Mouse (Mus musculus) MEL (cell line): ENCODE results near the gene Kcnk7. TPM values are rescaled to one million over a fixed set of nuclear protein-coding genes. Genes with fewer than 3 reads are reported as not detected.

ENCODE experiments used
- DNase-seq: peaks from one replicate; pipeline ENCODE4 v3.0.0; 2011; ENCODE audit warnings: low read depth, low spot score
- H3K27ac ChIP-seq: 2 replicates; pipeline ENCODE4 v1.5.1; 2012; ENCODE audit warnings: low read depth, mild to moderate bottlenecking, control low read depth, low read length, moderate library complexity; ENCODE audit not compliant: control insufficient read depth
- H3K27me3 ChIP-seq, 2 experiments: fragments of 150-350 bp in 1 of 2; sonication (generic) in 1 of 2; 2 replicates each; pipeline ENCODE4 v1.6.1; 2012; ENCODE audit warnings: low read length in 2 of 2, mild to moderate bottlenecking in 2 of 2, improper control_type of control experiment in 1 of 2, moderate library complexity in 1 of 2; ENCODE audit not compliant: insufficient read depth in 2 of 2, control insufficient read depth in 1 of 2
- H3K36me3 ChIP-seq, 2 experiments: 2 replicates each; pipeline ENCODE4 v1.6.1; 2012 to 2014; ENCODE audit warnings: low read length in 2 of 2, improper control_type of control experiment in 1 of 2, inconsistent platforms in 1 of 2, mild to moderate bottlenecking in 1 of 2; ENCODE audit not compliant: insufficient read depth in 2 of 2, control insufficient read depth in 1 of 2
- H3K4me1 ChIP-seq, 2 experiments: fragments of 150-350 bp in 1 of 2; sonication (generic) in 1 of 2; 2 replicates each; pipeline ENCODE4 v1.6.1; 2012; ENCODE audit warnings: low read length in 2 of 2, improper control_type of control experiment in 1 of 2, mild to moderate bottlenecking in 1 of 2; ENCODE audit not compliant: insufficient read depth in 2 of 2, control insufficient read depth in 1 of 2
- H3K4me3 ChIP-seq, 2 experiments: fragments of 150-350 bp in 1 of 2; sonication (generic) in 1 of 2; 2 replicates each; pipeline ENCODE4 v1.5.1; 2012; ENCODE audit warnings: low read depth in 2 of 2, low read length in 2 of 2, mild to moderate bottlenecking in 2 of 2, moderate library complexity in 2 of 2, control low read depth in 1 of 2, improper control_type of control experiment in 1 of 2; ENCODE audit not compliant: control insufficient read depth in 1 of 2, insufficient read depth in 1 of 2
- H3K79me2 ChIP-seq: 2 replicates; pipeline ENCODE4 v1.6.1; 2012; ENCODE audit warnings: mild to moderate bottlenecking, low read length, moderate library complexity; ENCODE audit not compliant: control insufficient read depth, poor library complexity, insufficient read depth
- H3K9ac ChIP-seq: 2 replicates; pipeline ENCODE4 v1.6.1; 2012; ENCODE audit warnings: low read depth, mild to moderate bottlenecking, control low read depth, low read length, moderate library complexity; ENCODE audit not compliant: control insufficient read depth, poor library complexity, severe bottlenecking
- H3K9me3 ChIP-seq: fragments of 150-350 bp; sonication (generic); replicated peaks from 2 replicates; pipeline ENCODE4 v1.6.1; 2012; ENCODE audit warnings: mild to moderate bottlenecking, low read length, improper control_type of control experiment, moderate library complexity; ENCODE audit not compliant: insufficient read depth
- BHLHE40 ChIP-seq: IDR thresholded peaks from 2 replicates; pipeline ENCODE4 v1.6.1; 2012; ENCODE audit warnings: low read depth, mild to moderate bottlenecking, inconsistent platforms, low read length, improper control_type of control experiment, borderline replicate concordance
- CHD1 ChIP-seq: IDR thresholded peaks from 2 replicates; pipeline ENCODE4 v1.6.1; 2012; ENCODE audit warnings: low read depth, mild to moderate bottlenecking, inconsistent platforms, low read length, improper control_type of control experiment
- CHD2 ChIP-seq: IDR thresholded peaks from 2 replicates; pipeline ENCODE4 v1.6.1; 2011; ENCODE audit warnings: low read length, improper control_type of control experiment
- CTCF ChIP-seq, 3 experiments: IDR thresholded peaks in 2 of 3; conservative IDR thresholded peaks in 1 of 3; 2 replicates each; pipeline ENCODE4 v1.5.1; 2011 to 2012; ENCODE audit warnings: low read length in 3 of 3, low read depth in 2 of 3, mild to moderate bottlenecking in 2 of 3, improper control_type of control experiment in 1 of 3, inconsistent platforms in 1 of 3, mixed read lengths in 1 of 3, moderate library complexity in 1 of 3; ENCODE audit not compliant: control insufficient read depth in 1 of 3, insufficient read depth in 1 of 3, poor library complexity in 1 of 3, severe bottlenecking in 1 of 3
- E2F4 ChIP-seq: IDR thresholded peaks from 2 replicates; pipeline ENCODE4 v1.6.1; 2011; ENCODE audit warnings: low read depth, low read length, improper control_type of control experiment, borderline replicate concordance
- ELF1 ChIP-seq: IDR thresholded peaks from 2 replicates; pipeline ENCODE4 v1.6.1; 2014; ENCODE audit warnings: low read depth, mild to moderate bottlenecking, inconsistent platforms, low read length, improper control_type of control experiment, moderate library complexity
- HCFC1 ChIP-seq: IDR thresholded peaks from 2 replicates; pipeline ENCODE4 v1.6.1; 2012; ENCODE audit warnings: low read depth, mild to moderate bottlenecking, inconsistent platforms, low read length, improper control_type of control experiment, moderate library complexity
- KAT2A ChIP-seq: conservative IDR thresholded peaks from 2 replicates; pipeline ENCODE4 v1.6.1; 2012; ENCODE audit warnings: low read depth, low read length, improper control_type of control experiment, inconsistent platforms
- MAFK ChIP-seq: IDR thresholded peaks from 2 replicates; pipeline ENCODE4 v1.6.1; 2011; ENCODE audit warnings: low read depth, mild to moderate bottlenecking, low read length, improper control_type of control experiment, borderline replicate concordance
- MAX ChIP-seq: IDR thresholded peaks from 2 replicates; pipeline ENCODE4 v1.6.1; 2011; ENCODE audit warnings: low read length, improper control_type of control experiment
- MYB ChIP-seq: IDR thresholded peaks from 2 replicates; pipeline ENCODE4 v1.6.1; 2011; ENCODE audit warnings: mild to moderate bottlenecking, low read depth, low read length, improper control_type of control experiment
- MYC ChIP-seq: IDR thresholded peaks from 2 replicates; pipeline ENCODE4 v1.6.1; 2011; ENCODE audit warnings: low read depth, mild to moderate bottlenecking, low read length, improper control_type of control experiment, moderate library complexity
- NELFE ChIP-seq: IDR thresholded peaks from 2 replicates; pipeline ENCODE4 v1.6.1; 2011; ENCODE audit warnings: low read depth, low read length, improper control_type of control experiment
- NRF1 ChIP-seq: IDR thresholded peaks from 2 replicates; pipeline ENCODE4 v1.6.1; 2014; ENCODE audit warnings: low read depth, mild to moderate bottlenecking, inconsistent platforms, low read length, improper control_type of control experiment, moderate library complexity; ENCODE audit not compliant: poor library complexity, insufficient read depth, severe bottlenecking
- POLR2AphosphoS2 ChIP-seq: IDR thresholded peaks from 2 replicates; pipeline ENCODE4 v1.6.1; 2011; ENCODE audit warnings: low read length, improper control_type of control experiment
- POLR2AphosphoS5 ChIP-seq: IDR thresholded peaks from 2 replicates; pipeline ENCODE4 v1.6.1; 2012; ENCODE audit warnings: low read depth, borderline replicate concordance, mild to moderate bottlenecking, inconsistent platforms, low read length, moderate library complexity, mixed read lengths
- RAD21 ChIP-seq: IDR thresholded peaks from 2 replicates; pipeline ENCODE4 v1.6.1; 2011; ENCODE audit warnings: mild to moderate bottlenecking, low read depth, low read length, improper control_type of control experiment
- RCOR1 ChIP-seq: IDR thresholded peaks from 2 replicates; pipeline ENCODE4 v1.6.1; 2012; ENCODE audit warnings: low read depth, mild to moderate bottlenecking, inconsistent platforms, low read length, improper control_type of control experiment
- SMC3 ChIP-seq: IDR thresholded peaks from 2 replicates; pipeline ENCODE4 v1.6.1; 2011; ENCODE audit warnings: low read depth, low read length, improper control_type of control experiment
- TAL1 ChIP-seq: IDR thresholded peaks from 2 replicates; pipeline ENCODE4 v1.6.1; 2012; ENCODE audit warnings: mild to moderate bottlenecking, inconsistent platforms, low read length, moderate library complexity, mixed read lengths
- TCF12 ChIP-seq: IDR thresholded peaks from 2 replicates; pipeline ENCODE4 v1.6.1; 2014; ENCODE audit warnings: low read depth, mild to moderate bottlenecking, inconsistent platforms, low read length, improper control_type of control experiment, moderate library complexity
- UBTF ChIP-seq: IDR thresholded peaks from 2 replicates; pipeline ENCODE4 v1.6.1; 2012; ENCODE audit warnings: low read depth, mild to moderate bottlenecking, inconsistent platforms, low read length, improper control_type of control experiment, moderate library complexity, borderline replicate concordance; ENCODE audit not compliant: insufficient read depth
- USF2 ChIP-seq, 2 experiments: IDR thresholded peaks; 2 replicates each; pipeline ENCODE4 v1.6.1; 2011 to 2012; ENCODE audit warnings: improper control_type of control experiment in 2 of 2, low read length in 2 of 2, borderline replicate concordance in 1 of 2, inconsistent platforms in 1 of 2, low read depth in 1 of 2, mild to moderate bottlenecking in 1 of 2; ENCODE audit not compliant: insufficient read depth in 1 of 2
- ZC3H11A ChIP-seq: IDR thresholded peaks from 2 replicates; pipeline ENCODE4 v1.6.1; 2012; ENCODE audit warnings: low read depth, mild to moderate bottlenecking, inconsistent platforms, low read length, improper control_type of control experiment
- ZKSCAN1 ChIP-seq: IDR thresholded peaks from 2 replicates; pipeline ENCODE4 v1.6.1; 2012; ENCODE audit warnings: low read depth, mild to moderate bottlenecking, inconsistent platforms, low read length, improper control_type of control experiment, moderate library complexity
- ZNF384 ChIP-seq: IDR thresholded peaks from 2 replicates; pipeline ENCODE4 v1.6.1; 2012; ENCODE audit warnings: low read depth, mild to moderate bottlenecking, inconsistent platforms, low read length, improper control_type of control experiment
- polyA plus RNA-seq, 2 experiments: library from polyadenylated mRNA; stranded (reverse) in 1 of 2; unstranded in 1 of 2; fragments of >175 nt in 1 of 2; fragments of >200 nt in 1 of 2; gene quantifications; 2 replicates each; pipeline versions ENCODE4 v1.2.1 to v1.2.4; 2012; ENCODE audit warnings: low replicate concordance in 2 of 2, low read depth in 1 of 2; ENCODE audit not compliant: insufficient read length in 2 of 2, insufficient read depth in 1 of 2, missing spikeins in 1 of 2
- total RNA-seq: library from RNA; depleted of rRNA; stranded (reverse); fragments of 300-350 nt; gene quantifications from 2 replicates; pipeline ENCODE4 v1.2.3, GENCODE M21; 2012

The Kcnk7 gene
- total and polyA plus RNA-seq, 3 experiments, result 0.23 to 0.60 TPM; not detected in 1

GRCm38 (mm10) chr19:5739446-5739845, 35.3 kb downstream of the Kcnk7 start:
- no peaks in the 10 kb centered on the region for H3K9me3 ChIP-seq
- H3K27me3 ChIP-seq, result peaks cover 0 to 2% of the 10 kb centered on the region in 2 experiments; a peak in 1 of 4 replicates
- no peak for DNase-seq
- H3K27ac ChIP-seq, result no peak overlapping the region
- no peaks in the 10 kb centered on the region for H3K79me2 ChIP-seq
- H3K4me3 ChIP-seq, result no peak overlapping the region
- H3K36me3 ChIP-seq, result no peaks in the 10 kb centered on the region
- H3K4me1 ChIP-seq, result no peaks in the 10 kb centered on the region
- TF ChIP-seq RCOR1 (no peak), NRF1 (no peak), E2F4 (no peak), CTCF (IDR thresholded peaks at IDR 0.05 in 2 of 3, conservative IDR thresholded peaks at IDR 0.05 in 1 of 3; ENCODE audit: control insufficient read depth in 1 of 3, insufficient read depth in 1 of 3, low read depth in 2 of 3, low read length in 3 of 3, poor library complexity in 1 of 3, severe bottlenecking in 1 of 3) (no peak), USF2 (IDR thresholded peaks at IDR 0.05; ENCODE audit: borderline replicate concordance in 1 of 2, insufficient read depth in 1 of 2, low read depth in 1 of 2, low read length in 2 of 2) (no peak), HCFC1 (no peak), ZC3H11A (no peak), CHD2 (no peak), UBTF (no peak), POLR2AphosphoS5 (no peak), NELFE (no peak), CHD1 (no peak), TAL1 (no peak), KAT2A (no peak), MYB (no peak), ZKSCAN1 (no peak), MAX (no peak)
- no peak overlapping the region for H3K9ac ChIP-seq

DNA sequence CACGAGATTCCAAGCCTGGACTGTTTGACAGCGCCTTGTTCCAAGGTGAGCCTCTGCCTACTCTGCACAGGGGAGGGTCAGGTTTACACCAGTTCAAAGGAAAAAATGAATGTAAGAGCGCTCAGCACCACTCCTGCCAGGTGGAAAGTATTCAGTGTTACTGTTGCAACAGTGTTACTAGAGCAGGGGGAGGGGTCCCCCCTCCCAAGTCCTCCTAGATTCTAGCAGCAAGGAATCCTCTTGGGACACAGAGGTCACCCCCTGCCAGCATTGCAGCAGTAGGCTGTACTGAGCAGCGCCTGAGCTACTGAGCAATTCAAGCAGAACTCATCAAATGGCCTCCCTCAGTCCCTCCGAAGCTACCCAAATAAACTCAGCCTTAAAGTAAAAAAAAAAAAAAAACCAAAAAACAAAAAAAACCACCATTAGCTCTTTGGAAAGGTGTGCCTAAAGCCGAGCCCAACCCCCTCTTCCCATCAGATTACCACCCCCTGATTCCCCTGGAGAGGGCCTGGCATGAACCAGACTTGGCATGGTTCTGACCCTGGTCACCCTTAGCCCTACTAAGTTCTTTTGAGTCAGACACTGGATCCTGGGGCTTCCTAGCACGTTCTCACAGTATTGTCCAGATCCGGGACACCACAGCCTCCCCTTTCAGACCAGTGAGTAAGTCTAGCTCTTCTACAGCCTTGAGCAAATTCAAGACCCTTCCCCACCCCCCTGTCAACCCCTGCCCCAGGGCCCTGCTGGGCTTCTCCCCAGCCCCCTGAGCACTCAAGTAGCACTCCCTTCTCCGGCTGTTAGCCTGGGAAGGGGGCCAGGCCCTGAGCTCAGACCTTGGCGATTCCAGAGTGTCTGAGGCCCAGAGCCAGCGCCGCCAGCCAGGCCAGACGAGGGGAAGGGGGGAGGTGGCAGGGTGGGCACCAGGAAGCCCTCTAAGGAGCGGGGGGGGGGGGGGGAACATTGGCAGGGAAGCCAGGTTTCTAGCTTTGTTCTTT, 36.5 kb downstream of the Kcnk7 start, which contains the start of gene Ltbp3:
TSS of gene Ltbp3 (plus strand) at position 585 of the 998 bp plus-strand sequence.
- H3K27ac ChIP-seq, result no peak within 1 kb of the TSS
- no peaks in the 10 kb centered on the region for H3K4me1 ChIP-seq
- TF ChIP-seq TAL1 (no peak), ZNF384 (no peak), SMC3 (no peak), ELF1 (no peak), POLR2AphosphoS2 (no peak), TCF12 (no peak), MAX (no peak), ZC3H11A (no peak), BHLHE40 (no peak), MYC (no peak), NELFE (no peak), RAD21 (no peak), MAFK (no peak)
- no peak for DNase-seq
- peaks cover 0 to 2% of the 10 kb centered on the region in 2 experiments; a peak in 1 of 4 replicates for H3K27me3 ChIP-seq
- H3K36me3 ChIP-seq, result no peaks in the 10 kb centered on the region
- no peaks in the 10 kb centered on the region for H3K9me3 ChIP-seq
- no peak within 1 kb of the TSS for H3K9ac ChIP-seq
- H3K4me3 ChIP-seq, result no peak within 1 kb of the TSS
- no peaks in the 10 kb centered on the region for H3K79me2 ChIP-seq
